Mouse (Mus musculus) spleen, postnatal 4 days (tissue): Measurements from ENCODE around the gene Nudt22.
A peak's percentile ranks its signal among the peaks of the same experiment; 100 is the strongest.
"Not testable (repeated sequence)": the region's sequence is repeated elsewhere in the genome, so short reads cannot be mapped to it uniquely, and the experiment has no call there.

Source experiments
- DNase-seq, 2 experiments: peaks; one replicate each; pipeline ENCODE4 v3.0.0; 2022; ENCODE audit warnings: low spot score in 2 of 2

The Nudt22 gene

DNA sequence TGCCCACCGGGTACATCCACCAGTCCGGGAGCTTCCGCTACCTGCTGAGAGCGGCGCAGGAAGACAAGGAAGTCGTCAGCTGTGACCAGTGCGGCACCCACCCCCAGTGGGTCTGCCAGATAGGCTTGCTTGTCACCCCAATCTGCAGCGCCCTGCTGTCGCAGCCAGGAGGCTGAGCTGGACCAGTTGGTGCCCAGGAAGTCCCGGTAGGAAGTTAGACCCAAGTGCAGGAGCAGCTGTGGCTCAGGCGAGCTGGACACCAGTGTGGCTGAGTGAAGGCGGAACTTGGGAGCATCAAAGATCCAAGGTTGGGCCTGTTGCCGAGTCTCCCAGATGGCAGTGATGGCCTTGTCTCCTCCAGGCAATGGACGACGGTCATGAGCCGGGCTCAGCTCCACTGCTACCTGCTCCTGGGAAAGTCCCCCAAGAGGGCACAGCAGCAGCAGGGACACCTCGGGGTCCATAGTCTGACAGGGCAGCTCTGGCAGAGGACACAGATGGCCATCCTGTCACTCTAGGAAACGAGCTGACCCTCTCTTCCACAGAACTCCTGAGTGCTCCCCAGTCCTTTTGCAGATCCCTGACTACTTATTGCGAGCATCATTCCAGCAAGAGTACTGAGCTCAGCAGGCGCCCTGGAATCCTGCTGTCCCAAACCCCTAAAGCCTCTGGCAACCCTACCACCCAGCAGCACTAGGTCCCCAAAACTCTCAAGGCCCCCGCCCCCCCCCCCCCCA is 494 bp downstream of the Nudt22 start:
- peak in 1 of 2 experiments; percentile 68 for DNase-seq

DNA sequence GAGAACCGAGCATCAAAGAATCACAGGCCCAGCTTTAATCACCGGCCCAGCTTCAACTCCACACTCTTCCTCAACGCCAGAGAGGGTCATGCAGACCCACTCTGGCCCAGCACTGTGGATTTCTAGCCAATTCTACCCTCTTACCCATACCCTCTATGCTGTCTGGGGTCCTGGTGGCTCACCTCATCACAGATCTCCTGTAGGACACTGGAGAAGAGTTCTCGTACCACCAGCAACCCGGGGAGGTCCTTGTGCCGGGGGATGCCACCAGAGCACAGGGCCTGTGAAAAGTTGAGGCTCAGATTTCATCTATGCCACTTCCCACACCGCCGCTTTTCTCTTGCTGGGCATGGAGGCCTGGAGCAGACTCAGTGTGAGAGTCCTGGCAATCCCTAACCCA is 1.4 kb downstream of the Nudt22 start:
- DNase-seq, result no peak

DNA sequence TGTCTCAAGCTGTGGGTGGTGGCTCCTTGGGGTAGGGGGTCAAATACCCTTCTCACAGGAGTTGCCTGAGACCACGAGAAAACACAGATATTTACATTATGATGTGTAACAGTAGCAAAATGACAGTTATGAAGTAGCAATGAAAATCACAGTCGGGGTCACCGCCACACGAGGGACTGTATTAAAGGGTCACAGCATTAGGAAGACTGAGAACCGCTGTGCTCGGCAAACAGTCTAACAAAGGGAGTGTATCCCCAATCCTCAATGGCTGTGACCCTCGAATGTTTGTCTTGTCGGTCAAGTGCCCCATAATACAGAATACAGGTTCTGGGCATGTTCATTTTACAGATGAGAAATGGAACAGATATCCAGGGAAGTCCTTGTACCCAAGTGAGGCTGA is 1.9 kb downstream of the Nudt22 start:
- DNase-seq, result no peak

DNA sequence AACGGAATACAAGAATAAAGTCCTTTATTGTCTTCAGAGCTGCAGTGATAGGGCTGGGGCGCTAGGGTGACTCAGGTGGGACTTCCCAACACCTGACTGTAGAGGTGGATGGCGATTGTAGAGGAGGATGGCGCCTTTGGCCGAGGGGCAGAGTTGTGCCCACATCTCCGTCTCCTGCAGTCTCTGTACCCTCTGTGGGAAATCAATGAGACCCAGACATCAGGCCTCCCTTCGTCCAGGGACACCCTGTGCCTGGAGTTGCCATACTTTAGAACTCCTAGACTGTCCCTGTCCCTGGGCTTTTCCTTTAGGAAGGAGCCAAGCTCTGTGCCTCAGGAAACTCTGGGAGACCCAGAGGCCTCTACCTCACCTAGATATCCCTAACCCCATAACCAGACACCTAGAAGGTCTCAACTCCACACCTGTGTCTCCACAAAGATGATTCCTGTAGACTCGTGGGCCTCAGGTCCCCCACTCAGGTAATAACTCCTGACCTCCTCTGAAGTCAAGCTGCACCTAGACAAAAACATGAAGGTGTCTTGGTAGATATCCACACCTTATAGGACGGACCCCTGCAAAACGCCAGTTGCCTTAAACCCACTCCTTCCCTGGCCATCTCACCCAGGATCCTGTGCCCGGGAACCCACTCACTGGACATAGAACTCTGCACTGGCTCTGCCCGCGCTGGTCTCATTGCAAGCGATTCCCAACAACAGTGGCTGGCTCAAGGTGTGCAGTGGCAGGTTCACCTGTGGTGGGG is 2.7 kb downstream of the Nudt22 start:
- no peak for DNase-seq

DNA sequence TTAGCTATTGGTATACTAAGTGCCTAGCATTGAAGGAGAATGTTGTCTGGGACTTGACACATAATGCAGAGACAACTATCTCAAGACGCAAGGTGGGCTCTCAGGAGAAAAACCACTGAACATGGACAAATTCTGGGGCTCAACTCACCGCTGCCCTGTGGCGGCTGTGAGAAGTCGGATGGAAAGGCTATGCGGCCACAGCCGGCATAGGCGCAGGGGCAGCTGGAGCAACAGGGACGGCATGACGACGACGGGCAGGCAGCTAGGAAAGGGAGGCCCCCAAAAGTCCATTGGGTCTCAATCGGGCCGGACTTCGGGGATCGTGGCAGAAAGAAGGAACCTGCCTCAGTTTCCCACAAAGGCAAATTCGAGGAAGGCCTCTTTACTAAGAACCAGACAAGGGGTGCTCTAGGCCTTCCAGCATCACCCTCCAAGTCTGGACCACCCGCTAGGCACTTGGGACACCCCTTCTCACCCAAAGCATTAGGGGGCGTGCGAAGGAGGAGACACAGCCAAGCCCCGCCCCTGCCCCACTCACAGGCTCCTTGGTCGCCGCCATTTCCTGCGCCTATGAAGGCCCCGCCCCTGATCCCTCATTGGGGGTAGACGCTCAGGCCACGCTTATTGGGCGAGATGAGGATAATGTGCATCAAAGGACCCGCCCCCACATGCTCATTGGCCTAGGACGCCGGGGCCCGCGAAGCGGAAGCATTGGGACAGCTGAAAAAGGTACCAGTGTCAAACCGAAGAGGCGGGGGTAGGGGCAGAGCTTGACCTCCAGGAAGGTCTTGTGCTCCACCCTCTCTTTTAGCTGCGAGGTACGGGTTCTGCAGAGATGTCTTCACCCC is 3.7 kb downstream of the Nudt22 start, which contains the start of gene Dnajc4:
TSS of gene Dnajc4 (minus strand) at position 562 of the 848 bp plus-strand sequence.
- DNase-seq, result peak; percentile 96 to 97

DNA sequence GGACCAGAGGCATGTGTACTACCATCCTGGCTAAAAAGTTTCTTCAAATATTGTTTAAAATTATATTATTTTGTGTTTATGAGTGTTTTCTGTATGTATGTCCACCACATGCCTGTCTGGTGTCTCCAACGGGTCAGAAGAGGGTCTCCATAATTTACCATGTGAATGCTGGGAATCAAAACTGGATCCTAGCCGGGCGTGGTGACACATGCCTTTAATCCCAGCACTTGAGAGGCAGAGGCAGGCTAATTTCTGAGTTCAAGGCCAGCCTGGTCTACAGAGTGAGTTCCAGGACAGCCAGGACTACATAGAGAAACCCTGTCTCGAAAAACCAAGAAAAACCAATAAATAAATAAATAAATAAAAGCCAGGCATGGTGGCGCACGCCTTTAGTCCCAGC is 4.8 kb downstream of the Nudt22 start:
- DNase-seq, result not testable (repeated sequence)

DNA sequence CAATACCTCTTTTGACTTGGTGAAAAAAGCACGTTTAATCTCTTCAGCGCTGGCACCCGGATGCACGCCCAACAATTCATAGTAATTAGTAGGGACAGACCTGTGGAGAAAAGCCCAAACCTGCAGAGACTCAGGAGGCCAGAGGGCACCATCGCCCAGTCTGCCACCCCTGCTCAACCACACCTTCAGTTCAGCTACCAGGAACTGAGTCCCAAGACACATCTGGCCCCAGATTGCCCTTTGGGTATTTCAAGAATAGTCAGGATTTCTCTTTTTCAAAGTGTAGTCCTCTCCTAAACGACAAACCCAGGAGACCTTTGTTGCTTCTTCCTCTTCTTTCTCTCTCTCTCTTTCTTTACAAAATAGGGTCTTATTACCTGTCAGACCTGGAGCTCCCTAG is 5.2 kb downstream of the Nudt22 start:
- no peak for DNase-seq

DNA sequence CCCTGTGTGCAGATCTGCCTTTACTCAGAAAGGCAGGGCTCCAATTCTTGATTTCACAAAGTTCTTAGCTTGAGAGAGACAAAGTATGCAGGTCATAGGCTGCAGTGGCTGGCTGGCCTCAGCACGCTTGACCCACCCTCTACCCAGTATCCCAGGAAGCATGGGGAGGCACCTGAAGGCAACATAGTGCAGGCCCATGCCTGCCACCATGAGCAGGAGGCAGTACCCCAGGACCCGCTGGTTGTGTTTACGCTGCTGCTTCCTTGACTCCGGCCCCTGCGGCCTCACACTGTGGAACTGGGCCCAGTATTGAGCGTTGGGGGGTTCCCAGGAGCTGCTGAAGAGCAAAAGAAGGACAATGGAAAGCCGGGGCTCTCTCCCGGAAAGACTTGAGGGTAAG is 6.7 kb downstream of the Nudt22 start:
- DNase-seq, result no peak

DNA sequence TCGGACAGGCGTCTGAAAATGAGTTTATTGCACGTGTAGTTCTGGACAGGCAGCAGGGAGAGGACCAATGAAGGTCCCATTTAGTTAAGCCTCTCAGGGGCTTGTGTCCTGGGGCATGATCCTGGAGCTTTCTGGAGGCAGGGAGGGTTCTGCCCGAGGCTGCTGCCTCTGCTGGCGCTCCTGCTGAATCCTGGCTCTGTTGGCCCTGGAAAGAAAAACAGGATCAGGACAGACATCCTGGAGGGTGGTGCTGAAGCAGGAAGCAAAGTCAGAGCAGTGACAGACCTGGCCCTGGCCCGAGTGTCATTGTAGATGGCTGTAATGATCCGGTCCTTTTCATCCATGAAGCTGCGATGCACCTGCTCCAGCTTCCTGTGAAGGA is 8.0 kb downstream of the Nudt22 start:
- DNase-seq, result no peak

DNA sequence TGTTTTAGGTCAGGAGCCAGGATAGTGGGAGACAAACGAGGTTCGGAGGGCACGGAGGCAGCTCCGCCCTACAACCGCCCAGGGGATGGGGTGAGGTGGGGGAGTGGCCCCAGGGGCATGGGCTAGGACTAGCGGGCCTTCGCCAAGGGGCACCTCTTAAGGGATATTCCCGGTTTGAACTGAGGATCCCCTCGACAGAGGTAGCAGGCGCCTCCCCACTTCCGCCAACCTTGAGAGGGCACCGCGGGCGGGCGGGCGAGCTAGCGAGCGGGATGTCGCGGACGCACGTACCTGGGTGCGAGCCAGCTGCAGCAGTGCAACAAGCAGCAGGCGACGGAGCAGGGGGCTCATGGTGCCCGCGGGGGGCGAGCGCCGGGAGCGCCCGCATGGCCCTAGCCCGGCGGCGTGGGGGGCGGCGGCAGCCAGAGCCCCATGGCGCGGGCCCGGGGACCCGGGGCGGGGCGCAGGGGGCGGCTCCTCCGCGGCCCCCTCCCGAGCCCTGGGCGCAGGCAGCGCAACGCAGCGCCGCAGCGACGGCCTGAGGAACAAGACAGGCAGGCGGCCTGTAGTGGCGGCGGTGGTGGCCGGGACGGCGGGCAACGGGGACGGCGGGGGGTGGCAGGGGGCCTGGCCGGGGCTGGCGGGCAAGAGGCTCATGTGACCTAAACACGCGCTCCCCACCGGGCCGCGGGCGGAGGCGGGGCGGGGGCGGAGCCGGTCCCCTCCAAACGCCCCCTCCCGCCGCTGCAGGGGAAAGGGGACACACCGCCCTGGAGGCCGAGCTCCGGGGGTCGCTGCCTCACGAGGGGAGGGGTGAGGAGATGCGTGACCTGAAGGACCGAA is 8.6 kb downstream of the Nudt22 start, which contains the start of gene Vegfb:
TSS of gene Vegfb (minus strand) at position 591 of the 843 bp plus-strand sequence.
- peak; percentile 54 to 81 for DNase-seq

DNA sequence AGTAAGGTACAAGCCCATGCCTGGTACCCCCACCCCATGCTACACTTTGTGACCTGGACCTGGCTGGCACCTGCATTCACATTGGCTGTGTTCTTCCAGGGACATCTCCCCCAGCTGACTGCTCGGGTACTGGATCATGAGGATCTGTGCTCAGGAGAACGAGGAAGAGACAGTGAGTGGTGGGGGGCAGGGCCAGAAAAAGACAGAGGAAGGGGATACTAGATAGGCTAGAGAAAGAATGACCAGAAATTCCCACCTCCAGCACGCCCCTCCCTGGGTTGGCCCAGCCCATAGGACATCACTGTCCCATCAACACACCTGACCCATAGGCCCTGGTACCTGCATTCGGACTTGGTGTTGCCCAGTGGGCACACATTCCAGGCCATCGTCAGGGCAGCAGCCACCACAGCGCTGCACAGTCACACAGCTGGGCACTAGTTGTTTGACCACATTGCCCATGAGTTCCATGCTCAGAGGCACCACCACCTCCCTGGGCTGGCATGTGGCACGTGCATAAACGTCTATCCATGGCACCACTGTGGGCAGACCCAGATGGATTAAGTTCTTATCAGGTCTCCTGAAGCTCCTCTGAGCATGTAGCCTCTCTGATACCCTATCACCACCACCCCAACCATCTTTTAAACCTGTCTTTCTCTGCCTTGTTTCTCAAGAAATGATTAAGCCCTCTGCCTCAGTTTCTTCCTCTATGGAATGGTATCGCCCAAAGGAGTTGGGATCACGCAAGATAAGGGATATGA is 9.8 kb downstream of the Nudt22 start:
- DNase-seq, result peak in 1 of 2 experiments; percentile 63

DNA sequence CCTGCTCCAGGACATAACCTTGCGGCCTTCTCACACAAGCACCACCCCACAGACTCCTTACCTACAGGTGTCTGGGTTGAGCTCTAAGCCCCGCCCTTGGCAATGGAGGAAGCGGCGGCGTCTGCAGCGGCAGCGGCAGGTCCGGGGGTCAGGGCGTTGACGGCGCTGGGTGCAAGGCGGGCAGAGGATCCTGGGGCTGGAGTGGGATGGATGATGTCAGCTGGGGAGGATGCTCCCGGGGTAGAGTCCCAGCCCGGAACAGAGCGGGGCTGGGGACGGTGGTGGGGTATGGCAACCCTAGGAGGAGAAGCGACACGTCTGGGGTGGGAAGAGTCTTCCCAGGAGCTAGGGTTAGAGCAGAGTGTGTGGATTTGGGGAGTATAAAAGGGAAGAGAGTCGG is 10.6 kb downstream of the Nudt22 start:
- peak in 1 of 2 experiments; percentile 67 for DNase-seq

DNA sequence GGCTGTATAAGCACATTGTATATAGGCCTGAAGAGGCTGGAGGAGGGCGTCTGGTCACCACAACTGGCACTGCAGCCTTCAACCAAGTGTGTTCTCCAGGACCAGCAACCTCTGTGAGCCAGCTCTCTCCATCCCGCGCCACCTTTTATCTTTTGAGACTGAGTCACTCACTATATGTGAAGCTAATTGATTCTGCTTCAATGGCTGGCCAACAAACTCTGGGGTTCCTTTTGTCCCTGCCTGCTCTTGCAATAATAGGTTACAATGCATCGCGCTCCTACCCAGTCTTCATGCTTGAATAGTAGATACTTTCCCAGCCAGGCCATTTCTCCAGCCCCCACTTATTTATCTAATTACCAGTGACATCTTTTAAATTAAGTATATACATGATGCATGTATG is 12.3 kb downstream of the Nudt22 start:
- no peak for DNase-seq

DNA sequence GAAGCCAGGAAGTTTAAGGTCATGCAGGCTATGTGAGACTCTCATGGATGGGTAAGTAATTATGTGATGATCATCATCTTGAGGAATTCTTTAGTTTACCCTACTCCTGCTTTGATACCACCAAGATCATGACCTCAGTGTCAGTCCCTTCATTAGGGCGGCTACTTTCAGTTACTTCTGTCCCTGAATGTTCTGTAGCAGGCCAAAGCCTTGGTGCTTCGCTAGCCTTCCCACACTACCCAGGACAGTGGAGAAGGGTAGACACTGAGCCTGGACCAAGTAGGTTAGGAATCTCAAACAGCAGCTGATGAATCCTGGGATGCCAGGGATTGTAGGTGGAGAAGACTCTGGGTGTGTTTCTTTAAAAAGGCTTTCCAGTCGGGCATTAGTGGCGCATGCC is 14.5 kb downstream of the Nudt22 start:
- no peak for DNase-seq

DNA sequence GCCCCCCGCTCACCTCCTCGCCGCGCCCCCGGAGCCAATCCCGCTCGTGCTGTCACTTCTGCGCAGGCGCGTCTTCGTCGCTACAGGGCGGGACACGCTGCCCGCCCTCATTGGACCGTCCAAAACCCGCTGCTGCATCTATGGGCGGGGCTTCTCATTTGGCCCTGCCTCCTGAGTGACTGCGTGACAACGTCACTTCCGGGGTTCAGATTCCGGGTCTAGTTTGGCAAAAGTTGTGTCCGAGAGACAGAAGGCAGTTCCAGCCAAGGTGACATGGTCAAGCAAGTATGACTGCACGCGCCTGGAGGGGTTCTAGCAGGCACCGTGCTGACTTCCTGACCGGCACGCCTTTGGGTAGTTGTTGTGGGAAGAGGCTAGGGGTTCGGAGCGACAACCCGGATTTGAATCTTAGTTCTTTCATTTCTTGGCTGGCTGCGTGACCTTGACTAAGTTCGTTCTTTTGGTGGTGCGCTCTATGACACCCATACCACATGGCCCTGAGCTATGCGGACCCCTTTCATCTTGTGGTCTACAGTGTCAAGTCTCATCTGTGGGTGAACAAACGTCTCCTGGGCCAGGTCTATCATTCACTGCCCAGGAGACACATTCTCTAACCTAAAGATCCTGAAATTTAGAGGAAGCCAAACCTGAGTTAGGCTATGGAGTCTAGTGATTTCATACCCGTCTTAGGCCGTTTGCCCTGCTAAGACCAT is 15.4 kb downstream of the Nudt22 start, which contains the start of gene Fkbp2:
TSS of gene Fkbp2 (minus strand) at position 121 of the 713 bp plus-strand sequence.
- DNase-seq, result peak; percentile 99

DNA sequence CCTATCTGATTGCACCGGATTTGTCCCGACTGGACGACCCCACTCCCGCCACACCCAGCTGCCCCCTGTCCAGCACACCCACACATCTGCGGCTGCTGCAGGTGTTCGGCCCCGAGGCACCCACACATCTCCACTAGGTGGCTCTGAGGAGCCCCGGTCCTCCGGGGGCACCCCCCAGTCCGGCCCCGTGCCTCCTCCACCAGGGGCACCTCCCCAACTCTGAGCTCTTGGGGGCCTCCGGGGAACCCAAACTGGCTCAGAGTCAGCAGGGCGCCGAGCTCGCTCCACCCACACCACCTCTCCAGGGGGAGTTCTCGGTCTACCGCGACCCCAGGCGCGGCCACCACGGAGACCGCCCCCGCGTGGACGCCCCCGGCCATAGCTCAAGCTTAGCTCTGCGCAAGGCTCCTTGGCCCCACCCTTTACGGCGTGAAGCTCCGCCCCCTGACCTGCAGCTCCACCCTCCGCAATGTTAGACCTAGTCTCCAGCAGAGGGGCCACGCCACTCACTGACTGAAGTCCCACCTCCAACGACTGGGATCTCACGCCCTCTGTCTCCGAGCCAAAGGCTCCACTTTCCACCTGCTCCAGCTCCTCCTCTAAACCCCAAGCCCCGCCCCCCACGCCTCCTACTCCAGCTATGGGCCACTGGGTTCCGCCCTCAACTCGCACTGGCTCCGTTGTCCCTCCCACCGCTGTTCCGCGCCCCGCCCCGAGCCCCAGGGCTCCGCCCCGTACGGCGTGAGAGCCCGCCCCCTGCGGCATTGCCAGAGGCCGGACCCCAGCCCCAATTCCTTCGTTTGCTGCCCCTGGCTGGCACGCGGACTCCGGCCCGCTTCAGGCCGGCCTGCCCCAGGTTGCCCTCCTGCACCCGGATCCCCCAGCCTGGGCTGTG is 16.2 kb downstream of the Nudt22 start:
- DNase-seq, result peak; percentile 100

DNA sequence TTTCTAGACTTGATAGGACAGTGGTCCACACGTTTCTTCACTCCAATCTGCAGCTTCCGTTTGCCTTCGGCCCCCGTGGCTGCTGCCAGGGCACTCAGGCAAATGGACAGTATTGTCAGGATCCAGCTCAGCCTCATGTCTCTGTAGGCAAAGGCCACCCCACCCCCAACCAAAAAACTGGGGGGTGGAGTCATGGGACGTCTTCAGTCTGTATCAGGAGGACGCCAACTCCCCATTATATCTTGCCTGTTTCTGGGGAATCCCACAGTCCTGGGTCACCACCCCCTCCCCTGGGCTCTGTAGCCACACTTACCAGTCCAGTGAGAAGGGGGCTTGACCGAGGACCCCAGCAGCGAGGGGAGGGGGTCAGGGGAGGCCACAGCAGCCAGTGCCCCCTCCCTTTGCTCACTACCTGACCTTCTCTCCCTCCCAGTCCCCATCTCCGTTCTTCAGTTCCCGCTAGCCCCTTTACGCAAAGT is 16.9 kb downstream of the Nudt22 start:
- DNase-seq, result peak in 1 of 2 experiments; percentile 43

DNA sequence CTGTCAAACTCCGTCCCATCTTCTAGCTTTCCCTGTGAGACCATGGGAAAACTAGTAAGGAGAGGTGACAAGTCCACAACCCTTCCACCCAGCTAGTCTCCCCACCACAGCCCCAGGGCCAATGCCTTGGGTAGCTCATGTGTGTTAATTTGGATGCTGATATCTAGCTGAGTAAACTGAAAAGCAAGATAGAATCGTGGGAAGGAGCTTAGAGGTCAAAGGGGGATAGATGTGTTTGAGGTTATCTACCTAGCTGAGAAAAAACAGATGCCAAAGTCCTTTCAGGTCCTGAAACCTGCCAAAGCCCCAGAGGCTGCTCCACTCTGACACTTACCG is 17.3 kb downstream of the Nudt22 start:
- DNase-seq, result no peak
